Mouse (Mus musculus) ZHBTc4 (cell line): ENCODE results near the gene Usp36.

Experiments
- DNase-seq: peaks from one replicate; pipeline ENCODE4 v3.0.0-alpha.2; 2011; ENCODE audit warnings: low read depth, low spot score

The Usp36 gene

DNA sequence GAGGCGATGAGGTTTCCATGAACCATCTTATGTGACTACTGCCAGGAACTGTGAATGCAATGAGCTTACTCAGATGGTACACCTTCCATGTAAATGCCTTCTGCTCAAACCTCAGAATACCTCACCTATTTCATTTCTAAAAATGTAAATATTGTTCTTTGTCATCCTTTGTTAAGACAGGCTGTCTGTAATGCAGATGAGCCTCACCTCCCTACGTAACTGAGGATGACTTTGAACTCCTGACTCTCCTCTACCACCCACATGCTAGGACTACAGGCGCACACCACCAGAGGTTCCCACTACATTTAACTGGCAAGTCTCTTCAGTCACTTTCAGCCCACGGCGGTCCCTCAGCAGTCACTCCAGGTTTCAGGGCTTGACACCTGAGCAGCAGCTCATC lies 67.1 kb downstream of the Usp36 start:
- DNase-seq, result no peak

DNA sequence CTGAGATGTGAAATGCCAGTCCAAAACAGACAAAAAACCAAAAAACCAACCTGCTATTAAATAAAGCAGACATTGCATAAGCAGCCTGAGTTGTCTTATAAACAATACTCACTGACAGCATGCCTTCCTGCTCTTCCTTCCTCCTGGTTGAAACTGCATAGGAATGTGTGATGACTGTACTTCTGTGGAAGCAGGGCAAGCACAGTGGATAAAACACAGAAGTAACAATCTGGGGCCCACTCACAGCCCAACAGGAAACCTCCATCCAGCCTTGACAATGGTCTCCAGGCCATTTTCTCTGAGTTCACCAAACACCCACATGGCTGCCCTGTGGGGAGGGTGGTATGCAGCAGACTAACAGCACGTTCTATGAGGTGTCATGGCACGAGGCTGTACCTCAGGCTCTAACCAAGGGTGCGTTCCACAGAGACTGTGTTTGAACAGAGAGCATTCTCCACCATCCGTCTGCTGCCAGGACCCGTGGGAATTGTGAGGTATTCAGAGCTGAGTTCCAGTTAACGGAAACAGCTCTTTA lies 67.6 kb downstream of the Usp36 start:
- DNase-seq, result no peak

DNA sequence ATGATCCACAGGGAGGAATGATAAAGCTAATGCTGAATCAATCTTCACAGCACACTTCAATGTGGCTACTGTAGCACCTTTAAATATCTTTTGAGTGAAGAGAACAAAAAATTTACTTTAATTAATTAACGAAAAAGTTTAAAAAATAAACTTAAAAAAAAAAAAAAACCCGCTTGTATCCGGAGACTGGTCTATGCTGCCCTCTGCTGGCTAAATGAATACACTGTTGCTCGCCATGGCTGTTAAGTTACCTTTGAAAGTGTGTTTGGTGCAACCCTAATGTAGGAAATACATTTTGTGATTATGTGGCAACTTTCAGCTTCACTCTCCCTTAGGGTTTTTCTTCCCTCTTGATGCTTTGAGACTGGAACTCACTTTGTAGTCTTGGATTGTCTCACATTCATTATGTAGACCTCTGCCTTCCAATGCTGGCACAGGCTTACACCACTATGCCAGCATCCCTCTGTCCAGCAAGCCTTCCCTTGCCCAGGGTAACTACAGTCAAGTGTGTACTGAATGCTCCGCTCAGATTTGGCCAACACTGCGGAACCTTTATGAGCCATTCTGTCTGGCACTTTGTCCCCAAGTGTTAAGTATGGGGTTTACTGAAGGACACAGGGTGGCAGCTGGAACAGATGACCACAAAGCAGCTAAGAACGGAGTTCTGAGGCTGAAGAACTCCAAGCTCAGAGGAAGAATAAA lies 69.3 kb downstream of the Usp36 start:
- DNase-seq, result peak; percentile 61

DNA sequence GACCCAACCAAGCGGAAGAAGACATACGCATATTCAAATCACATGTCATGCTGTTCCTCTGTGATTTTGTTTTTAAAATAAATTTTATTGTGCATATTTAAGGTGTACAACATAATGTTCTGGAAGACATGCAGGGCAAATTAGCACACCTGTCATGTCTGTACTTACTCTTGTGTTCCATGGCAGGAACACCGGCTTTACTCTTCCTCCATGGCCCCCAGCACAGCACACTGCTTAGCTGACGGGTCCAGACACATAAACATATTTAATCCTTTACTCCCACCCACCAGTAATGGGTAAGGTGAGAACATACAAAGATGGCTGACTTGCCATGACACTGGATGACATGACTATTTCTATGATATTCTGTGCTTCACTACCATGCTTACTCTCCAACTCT lies 71.0 kb downstream of the Usp36 start:
- no peak for DNase-seq

DNA sequence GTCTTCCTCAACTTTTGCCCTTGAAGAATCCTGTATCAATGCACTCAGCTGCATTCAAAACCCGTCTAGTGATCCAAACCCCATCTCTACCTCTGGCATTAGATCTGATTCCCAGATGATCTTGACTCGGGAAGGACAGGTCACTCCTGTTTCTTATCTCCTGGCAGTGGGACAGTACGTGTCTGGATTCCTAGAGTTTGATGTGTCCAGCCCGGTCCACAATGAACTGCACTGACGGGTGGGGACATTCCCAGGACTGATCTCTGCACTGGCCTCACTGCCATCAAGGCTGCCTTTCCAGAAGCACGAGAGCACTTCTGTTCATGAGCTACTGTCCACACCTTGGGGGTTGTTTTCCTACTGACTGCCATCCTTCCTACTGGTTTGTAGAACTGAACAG lies 73.6 kb downstream of the Usp36 start:
- no peak for DNase-seq

DNA sequence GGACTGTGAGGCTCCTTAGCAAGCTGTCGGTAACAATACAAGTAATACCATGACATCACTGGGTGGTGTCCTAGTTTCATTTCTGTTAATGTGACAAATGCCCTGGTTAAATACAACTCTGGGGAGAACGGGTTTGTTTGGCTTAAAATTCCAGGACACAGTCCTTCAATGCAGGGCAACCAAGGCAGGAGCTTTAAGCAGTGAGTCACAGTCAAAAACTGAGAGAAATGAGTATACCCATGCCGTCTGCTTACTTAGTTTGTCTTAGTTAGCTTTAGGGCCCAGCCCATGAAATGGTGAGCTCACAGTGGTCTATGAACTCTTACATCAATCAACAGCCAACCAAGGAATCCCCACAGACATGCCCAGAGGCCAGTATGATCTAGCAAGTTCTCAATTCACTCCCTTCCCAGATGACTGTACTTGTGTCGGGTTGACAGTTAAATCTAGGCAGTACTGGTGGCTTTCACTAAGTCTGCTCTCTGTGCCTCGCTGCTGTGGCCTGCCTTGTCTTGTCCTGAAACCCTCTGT lies 74.1 kb downstream of the Usp36 start:
- DNase-seq, result no peak

DNA sequence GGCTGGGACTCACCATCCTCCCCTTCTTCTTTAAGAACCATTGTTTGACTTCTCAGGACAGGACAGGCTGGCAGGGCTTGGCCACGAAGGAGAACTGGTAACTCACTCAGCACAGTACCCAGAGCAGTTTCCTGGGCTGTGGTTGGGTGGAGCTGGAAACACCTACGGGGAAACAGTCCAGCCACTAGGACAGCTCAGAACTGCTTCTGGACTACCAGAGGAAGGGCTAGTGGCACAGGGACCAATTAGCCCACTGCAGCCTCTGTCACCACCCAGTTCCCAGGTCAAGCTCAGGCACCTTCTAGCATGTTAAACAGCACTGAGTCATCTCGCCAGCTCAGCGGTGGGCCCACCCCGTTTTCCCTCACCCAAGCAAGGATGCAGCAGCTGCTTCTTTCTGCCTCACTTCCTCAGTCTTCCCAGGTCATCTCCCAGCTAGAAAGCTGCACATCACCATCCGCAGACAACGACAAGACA lies 77.4 kb downstream of the Usp36 start:
- no peak for DNase-seq

DNA sequence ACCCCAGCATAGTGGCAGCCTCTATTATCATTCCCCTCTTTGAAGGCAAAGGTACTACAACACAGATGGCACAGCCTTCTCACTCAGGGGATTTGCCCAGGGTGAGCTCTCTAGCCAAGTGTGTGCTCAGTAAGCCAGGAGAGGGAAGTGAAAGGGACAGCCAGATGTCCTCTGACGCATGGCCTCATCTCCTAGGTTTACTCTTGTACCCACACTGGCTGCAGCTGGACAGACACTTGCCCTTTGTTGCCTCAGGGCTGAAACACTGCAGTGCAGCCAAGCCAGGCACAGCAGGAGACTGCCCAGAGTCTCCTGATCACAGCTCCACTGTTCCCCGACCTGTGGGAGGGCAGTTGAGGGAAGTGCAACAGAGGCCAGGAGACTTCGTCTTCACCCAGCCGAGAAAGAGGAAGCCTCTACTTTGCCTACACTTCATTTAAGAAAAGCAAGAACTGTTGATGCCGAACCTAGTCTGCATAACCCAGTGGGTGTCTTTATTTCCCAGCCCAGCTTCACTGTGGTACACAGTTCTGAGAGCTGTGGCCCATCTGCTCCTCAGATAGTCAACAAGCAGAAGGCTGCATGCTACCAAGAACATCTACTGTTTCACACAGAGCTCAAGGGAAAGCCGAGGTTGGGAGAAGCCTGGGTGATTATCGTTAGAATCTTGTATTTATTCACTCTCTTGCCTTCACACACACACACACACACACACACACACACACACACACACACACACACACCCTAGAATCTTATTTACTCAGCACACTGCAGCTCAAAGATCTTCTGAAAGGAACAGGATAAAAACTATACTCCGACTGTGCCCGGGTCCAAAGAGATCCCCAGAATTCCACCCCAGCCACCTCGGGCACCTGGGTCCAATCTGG lies 78.1 kb downstream of the Usp36 start:
- DNase-seq, result no peak

DNA sequence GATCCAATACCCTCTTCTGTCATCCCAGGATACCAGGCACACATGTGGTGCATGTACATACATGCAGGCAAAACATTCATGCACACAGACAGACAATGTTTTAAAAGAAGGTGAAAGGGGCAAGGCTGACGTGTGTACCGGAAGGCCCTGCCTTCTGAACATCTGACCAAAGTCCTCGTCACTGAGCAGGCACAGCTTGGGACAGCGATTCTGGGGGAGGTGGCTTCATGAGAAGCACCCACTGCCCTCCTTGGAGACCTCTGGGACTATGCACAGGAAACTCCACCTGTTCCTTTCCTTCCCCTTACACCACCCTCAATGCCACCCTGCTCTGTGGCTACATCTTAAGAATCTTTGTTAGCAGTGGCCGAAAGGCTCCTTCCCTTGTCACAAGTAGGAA lies 79.1 kb downstream of the Usp36 start:
- no peak for DNase-seq

DNA sequence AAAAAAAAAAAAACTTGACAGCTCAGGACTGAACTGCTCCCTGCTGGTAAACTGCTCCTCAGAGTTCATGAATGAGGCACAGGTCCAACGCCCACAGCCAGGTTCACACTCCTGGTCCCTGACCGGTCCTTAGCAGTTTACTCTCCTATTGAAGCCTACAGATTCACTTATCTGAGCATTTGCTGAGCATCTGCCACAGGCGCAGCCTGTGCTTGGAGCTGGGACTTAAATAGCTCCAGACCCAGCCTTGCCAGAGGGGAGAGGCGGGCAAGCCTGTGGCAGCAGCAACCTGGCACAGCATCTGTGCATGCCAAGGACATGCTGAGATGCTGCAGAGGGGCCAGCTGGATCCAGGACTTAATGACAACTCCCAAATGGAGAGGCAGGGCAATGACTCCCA lies 79.9 kb downstream of the Usp36 start:
- no peak for DNase-seq
